Mouse (Mus musculus): ENCODE data around the gene Cmtm3. TPM values are rescaled to one million over a fixed set of nuclear protein-coding genes. Genes with fewer than 3 reads are reported as not detected.

Gene Cmtm3
- polyA plus RNA-seq (2014; fragmentation: Illumina TruSeq; extraction: RNeasy Lipid Tissue Mini Kit (QIAGEN cat#74804); ENCODE audit: low read depth, low replicate concordance) = 21.9 TPM

GRCm38 (mm10) chr8:104339229-104339982 lies at the start of gene Cmtm3:
TSS of gene Cmtm3 (plus strand) at chr8:104339410.

DNA sequence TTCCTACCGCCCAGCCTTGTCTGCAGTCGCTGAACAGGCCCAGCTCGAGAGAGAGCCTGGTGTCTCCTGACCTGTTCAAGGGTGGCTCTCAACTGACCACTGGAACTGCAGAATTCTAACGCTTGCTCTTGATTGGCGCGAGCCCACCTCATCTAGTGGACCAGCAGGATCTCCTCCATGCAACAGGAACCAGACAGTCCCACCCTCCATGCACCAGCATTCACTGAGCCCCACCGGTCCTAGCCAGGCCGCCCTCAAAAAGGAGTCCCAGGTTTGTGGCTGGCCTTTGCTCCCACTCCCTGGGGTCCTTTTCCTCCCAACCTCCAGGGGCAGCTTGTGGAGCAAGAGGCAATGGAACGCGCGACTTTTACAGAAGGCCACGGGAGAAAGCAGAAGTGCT lies 46.1 kb upstream of the Cmtm3 start, which contains the start of gene Cmtm2a:
Gene Cmtm2a (minus strand): TSS at position 101 of the 400 bp plus-strand sequence.

GRCm38 (mm10) chr8:104309441-104310155 lies 29.6 kb upstream of the Cmtm3 start, which contains the start of the genes Gm45711 and Cmtm1:
TSS of gene Gm45711 (minus strand) at chr8:104310081.
TSS of gene Cmtm1 (minus strand) at chr8:104310145.

GRCm38 (mm10) chr8:104321267-104321666 lies 17.9 kb upstream of the Cmtm3 start, which contains the start of gene Gm11020:
TSS of gene Gm11020 (plus strand) at chr8:104321567.

DNA sequence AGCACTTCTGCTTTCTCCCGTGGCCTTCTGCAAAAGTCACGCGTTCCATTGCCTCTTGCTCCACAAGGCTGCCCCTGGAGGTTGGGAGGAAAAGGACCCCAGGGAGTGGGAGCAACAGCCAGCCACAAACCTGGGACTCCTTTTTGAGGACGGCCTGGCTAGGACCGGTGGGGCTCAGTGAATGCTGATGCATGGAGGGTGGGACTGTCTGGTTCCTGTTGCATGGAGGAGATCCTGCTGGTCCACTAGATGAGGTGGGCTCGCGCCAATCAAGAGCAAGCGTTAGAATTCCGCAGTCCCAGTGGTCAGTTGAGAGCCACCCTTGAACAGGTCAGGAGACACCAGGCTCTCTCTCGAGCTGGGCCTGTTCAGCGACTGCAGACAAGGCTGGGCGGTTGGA lies 17.3 kb upstream of the Cmtm3 start, which contains the start of gene Cmtm2b:
Gene Cmtm2b (plus strand): TSS at position 301 of the 400 bp plus-strand sequence.

DNA sequence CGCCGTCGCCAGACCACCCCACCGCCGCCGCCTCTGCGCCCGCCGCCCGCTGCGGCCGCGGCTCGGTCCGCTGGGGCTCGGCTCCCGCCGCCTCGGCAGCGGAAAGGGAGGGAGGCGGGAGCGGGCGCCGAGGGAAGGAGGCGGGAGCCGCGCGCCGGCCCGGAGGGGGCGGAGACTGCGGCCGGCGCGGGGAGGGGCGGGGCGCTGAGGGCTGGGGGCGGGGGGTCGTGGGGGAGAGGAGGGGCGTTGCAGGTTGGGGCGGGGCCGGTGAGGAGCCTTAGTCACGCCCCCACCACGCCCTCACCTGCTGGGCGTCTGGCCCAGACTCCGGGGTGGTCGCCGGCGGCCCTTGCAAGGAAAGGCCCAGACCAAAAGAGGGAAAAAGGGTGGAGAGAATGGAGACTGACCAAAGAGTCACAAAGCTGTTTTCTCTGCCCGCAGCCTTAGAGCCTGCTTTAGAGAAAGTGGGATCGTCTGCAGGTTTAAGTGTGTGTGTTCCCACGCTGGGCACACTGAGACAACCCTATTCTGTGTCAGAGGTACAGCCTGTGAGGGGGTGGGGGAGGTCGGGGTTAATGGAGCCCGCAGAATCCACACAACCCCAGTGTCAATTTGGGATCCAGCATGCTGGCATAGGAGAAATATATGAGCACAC lies 56.6 kb downstream of the Cmtm3 start, which contains the start of gene Cmtm4:
Gene Cmtm4 (minus strand): TSS at position 105 of the 655 bp plus-strand sequence.

Other genes starting within 250 kb of the Cmtm3 start
- 100 TPM for gene Cdh5, start 237.8 kb upstream of the Cmtm3 start, polyA plus RNA-seq (2014; fragmentation: Illumina TruSeq; extraction: RNeasy Lipid Tissue Mini Kit (QIAGEN cat#74804); ENCODE audit: low read depth, low replicate concordance)
- gene Bean1, start 169.0 kb upstream of the Cmtm3 start, polyA plus RNA-seq (2014; fragmentation: Illumina TruSeq; extraction: RNeasy Lipid Tissue Mini Kit (QIAGEN cat#74804); ENCODE audit: low read depth, low replicate concordance) = 1.4 TPM
- 12.0 TPM for gene Tk2, start 90.9 kb upstream of the Cmtm3 start, polyA plus RNA-seq (2014; fragmentation: Illumina TruSeq; extraction: RNeasy Lipid Tissue Mini Kit (QIAGEN cat#74804); ENCODE audit: low read depth, low replicate concordance)
- gene Cklf, start 88.5 kb upstream of the Cmtm3 start, polyA plus RNA-seq (2014; fragmentation: Illumina TruSeq; extraction: RNeasy Lipid Tissue Mini Kit (QIAGEN cat#74804); ENCODE audit: low read depth, low replicate concordance) = 4.0 TPM
- not detected for gene Cmtm2a, start 46.2 kb upstream of the Cmtm3 start, polyA plus RNA-seq (2014; fragmentation: Illumina TruSeq; extraction: RNeasy Lipid Tissue Mini Kit (QIAGEN cat#74804); ENCODE audit: low read depth, low replicate concordance)
- not detected for gene Gm45711, start 29.3 kb upstream of the Cmtm3 start, polyA plus RNA-seq (2014; fragmentation: Illumina TruSeq; extraction: RNeasy Lipid Tissue Mini Kit (QIAGEN cat#74804); ENCODE audit: low read depth, low replicate concordance)
- gene Cmtm1, start 29.3 kb upstream of the Cmtm3 start, polyA plus RNA-seq (2014; fragmentation: Illumina TruSeq; extraction: RNeasy Lipid Tissue Mini Kit (QIAGEN cat#74804); ENCODE audit: low read depth, low replicate concordance) = not detected
- gene Gm11020, start 17.8 kb upstream of the Cmtm3 start, polyA plus RNA-seq (2014; fragmentation: Illumina TruSeq; extraction: RNeasy Lipid Tissue Mini Kit (QIAGEN cat#74804); ENCODE audit: low read depth, low replicate concordance) = not detected
- not detected for gene Cmtm2b, start 17.2 kb upstream of the Cmtm3 start, polyA plus RNA-seq (2014; fragmentation: Illumina TruSeq; extraction: RNeasy Lipid Tissue Mini Kit (QIAGEN cat#74804); ENCODE audit: low read depth, low replicate concordance)
- gene Cmtm4, start 56.4 kb downstream of the Cmtm3 start, polyA plus RNA-seq (2014; fragmentation: Illumina TruSeq; extraction: RNeasy Lipid Tissue Mini Kit (QIAGEN cat#74804); ENCODE audit: low read depth, low replicate concordance) = 11.0 TPM
- gene Dync1li2, start 103.6 kb downstream of the Cmtm3 start, polyA plus RNA-seq (2014; fragmentation: Illumina TruSeq; extraction: RNeasy Lipid Tissue Mini Kit (QIAGEN cat#74804); ENCODE audit: low read depth, low replicate concordance) = 46.8 TPM
- not detected for gene Terb1, start 170.5 kb downstream of the Cmtm3 start, polyA plus RNA-seq (2014; fragmentation: Illumina TruSeq; extraction: RNeasy Lipid Tissue Mini Kit (QIAGEN cat#74804); ENCODE audit: low read depth, low replicate concordance)
- 52.6 TPM for gene Nae1, start 195.2 kb downstream of the Cmtm3 start, polyA plus RNA-seq (2014; fragmentation: Illumina TruSeq; extraction: RNeasy Lipid Tissue Mini Kit (QIAGEN cat#74804); ENCODE audit: low read depth, low replicate concordance)
- 5.7 TPM for gene Car7, start 195.3 kb downstream of the Cmtm3 start, polyA plus RNA-seq (2014; fragmentation: Illumina TruSeq; extraction: RNeasy Lipid Tissue Mini Kit (QIAGEN cat#74804); ENCODE audit: low read depth, low replicate concordance)

Data from heart, adult 10 weeks (tissue).